Mouse (Mus musculus) heart, embryonic 11.5 days (tissue): ENCODE results near the gene Gm44790. TPM values are rescaled to one million over a fixed set of nuclear protein-coding genes. Genes with fewer than 3 reads are reported as not detected.
"Not testable (repeated sequence)": the region's sequence is repeated elsewhere in the genome, so short reads cannot be mapped to it uniquely, and the experiment has no call there.

ENCODE experiments used
- ATAC-seq: fragments of 200-750 bp; cut with Nextera tagmentation; replicated peaks from 2 replicates; pipeline ENCODE4 v1.8.0; 2017; ENCODE audit warnings: moderate library complexity; ENCODE audit not compliant: insufficient number of reproducible peaks, low FRiP score, low TSS enrichment
- H3K27ac ChIP-seq: fragments of 300-500 bp; sonication (generic); 2 replicates; pipeline ENCODE4 v1.5.1; 2014; ENCODE audit warnings: mild to moderate bottlenecking, low read depth, low read length
- H3K27me3 ChIP-seq: fragments of 300-500 bp; sonication (generic); 2 replicates; pipeline ENCODE4 v1.6.1; 2014; ENCODE audit warnings: mild to moderate bottlenecking, low read length, mixed read lengths; ENCODE audit not compliant: control insufficient read depth, insufficient read depth
- H3K36me3 ChIP-seq: fragments of 300-500 bp; sonication (generic); 2 replicates; pipeline ENCODE4 v1.6.1; 2014; ENCODE audit warnings: mild to moderate bottlenecking, low read length, moderate library complexity, mixed read lengths; ENCODE audit not compliant: control insufficient read depth, insufficient read depth
- H3K4me1 ChIP-seq: fragments of 300-500 bp; sonication (generic); 2 replicates; pipeline ENCODE4 v1.6.1; 2014; ENCODE audit warnings: low read length; ENCODE audit not compliant: control insufficient read depth, insufficient read depth
- H3K4me2 ChIP-seq: fragments of 300-500 bp; sonication (generic); 2 replicates; pipeline ENCODE4 v1.6.1; 2014; ENCODE audit warnings: mild to moderate bottlenecking, moderate library complexity
- H3K4me3 ChIP-seq: fragments of 300-500 bp; sonication (generic); 2 replicates; pipeline ENCODE4 v1.5.1; 2014; ENCODE audit warnings: low read depth, low read length
- H3K9ac ChIP-seq: fragments of 300-500 bp; sonication (generic); 2 replicates; pipeline ENCODE4 v1.6.1; 2014; ENCODE audit warnings: mild to moderate bottlenecking, low read depth, low read length, moderate library complexity
- H3K9me3 ChIP-seq: fragments of 300-500 bp; sonication (generic); replicated peaks from 2 replicates; pipeline ENCODE4 v1.6.1; 2016; ENCODE audit warnings: low read length; ENCODE audit not compliant: control insufficient read depth
- WGBS: fragments of 180-500 bp; shearing (Covaris S2); extraction: QIAGEN DNeasy Blood & Tissue Kit; methylation state at CpG from one replicate; pipeline ENCODE4 v1.1.7; 2014; ENCODE audit not compliant: insufficient replicate concordance; 5-methylcytosine and 5-hydroxymethylcytosine counted together
- polyA plus RNA-seq: library from polyadenylated mRNA; unstranded; fragments of >200 nt; fragmentation: Nextera tagmentation; extraction: Ambion mirVana; gene quantifications from 2 replicates; pipeline ENCODE4 v1.2.1, GENCODE M21; 2014

The Gm44790 gene
- not detected in 2 replicates for polyA plus RNA-seq

GRCm38 (mm10) chr6:86426358-86426757 lies at the start of gene Gm44790:
Gm44790 (plus strand) TSS chr6:86426658.
- no peaks in the 10 kb centered on the region for H3K27me3 ChIP-seq
- no peak for ATAC-seq
- no peak within 1 kb of the TSS for H3K4me2 ChIP-seq
- H3K4me3 ChIP-seq: no peak within 1 kb of the TSS
- 95% methylated on average over 1 of the region's 1 CpGs for WGBS
- peaks cover 22% of the 10 kb centered on the region for H3K36me3 ChIP-seq
- H3K9me3 ChIP-seq: no peaks in the 10 kb centered on the region
- no peak within 1 kb of the TSS for H3K9ac ChIP-seq
- H3K4me1 ChIP-seq: no peaks in the 10 kb centered on the region
- no peak within 1 kb of the TSS for H3K27ac ChIP-seq

- no peaks in the 10 kb centered on the region for H3K9me3 ChIP-seq
- no peak overlapping the region for H3K4me2 ChIP-seq
- H3K27ac ChIP-seq: no peak overlapping the region
- H3K9ac ChIP-seq: no peak overlapping the region
- peaks cover 21% of the 10 kb centered on the region for H3K36me3 ChIP-seq
- H3K27me3 ChIP-seq: no peaks in the 10 kb centered on the region
- no peaks in the 10 kb centered on the region for H3K4me1 ChIP-seq
- ATAC-seq: no peak
- 88% methylated on average over 3 of the region's 3 CpGs for WGBS
- no peak overlapping the region for H3K4me3 ChIP-seq
Measured at GRCm38 (mm10) chr6:86378341-86378740, 48.1 kb upstream of the Gm44790 start.

- ATAC-seq, H3K27ac ChIP-seq, H3K9ac ChIP-seq, H3K4me2 ChIP-seq, H3K9me3 ChIP-seq, H3K4me3 ChIP-seq, H3K4me1 ChIP-seq, H3K27me3 ChIP-seq: not testable (repeated sequence)
- H3K36me3 ChIP-seq: peaks cover 21% of the 10 kb centered on the region
- 78% methylated on average over 6 of the region's 8 CpGs for WGBS
Measured at GRCm38 (mm10) chr6:86380112-86380511, 46.3 kb upstream of the Gm44790 start.

GRCm38 (mm10) chr6:86382551-86382950 lies 43.9 kb upstream of the Gm44790 start:
- ATAC-seq: no peak
- H3K27ac ChIP-seq: no peak overlapping the region
- no peaks in the 10 kb centered on the region for H3K9me3 ChIP-seq
- H3K27me3 ChIP-seq: no peaks in the 10 kb centered on the region
- no peak overlapping the region for H3K9ac ChIP-seq
- H3K4me2 ChIP-seq: no peak overlapping the region
- peaks cover 12% of the 10 kb centered on the region for H3K36me3 ChIP-seq
- no peaks in the 10 kb centered on the region for H3K4me1 ChIP-seq
- H3K4me3 ChIP-seq: no peak overlapping the region

GRCm38 (mm10) chr6:86383370-86383769 lies 43.1 kb upstream of the Gm44790 start:
- no peak overlapping the region for H3K27ac ChIP-seq
- no peak for ATAC-seq
- no peak overlapping the region for H3K4me2 ChIP-seq
- no peaks in the 10 kb centered on the region for H3K4me1 ChIP-seq
- no peak overlapping the region for H3K4me3 ChIP-seq
- H3K9ac ChIP-seq: no peak overlapping the region
- H3K36me3 ChIP-seq: peaks cover 7% of the 10 kb centered on the region
- WGBS: 37% methylated on average over 16 of the region's 16 CpGs
- H3K9me3 ChIP-seq: no peaks in the 10 kb centered on the region
- H3K27me3 ChIP-seq: no peaks in the 10 kb centered on the region

- Histone ChIP-seq H3K4me3 (no peak overlapping the region), H3K9ac (no peak overlapping the region), H3K9me3 (no peaks in the 10 kb centered on the region), H3K4me1 (no peaks in the 10 kb centered on the region), H3K27ac (no peak overlapping the region), H3K27me3 (no peaks in the 10 kb centered on the region), H3K4me2 (no peak overlapping the region), H3K36me3 (peaks cover 8% of the 10 kb centered on the region)
- 62% methylated on average over 4 of the region's 4 CpGs for WGBS
- ATAC-seq: no peak
Measured at GRCm38 (mm10) chr6:86384692-86385091, 41.8 kb upstream of the Gm44790 start.

- Histone ChIP-seq H3K27me3 (no peaks in the 10 kb centered on the region), H3K27ac (no peak overlapping the region), H3K9ac (no peak overlapping the region), H3K4me1 (no peaks in the 10 kb centered on the region), H3K9me3 (no peaks in the 10 kb centered on the region), H3K4me3 (no peak overlapping the region), H3K4me2 (no peak overlapping the region), H3K36me3 (peaks cover 13% of the 10 kb centered on the region)
- no peak for ATAC-seq
- WGBS: 70% methylated on average over 5 of the region's 5 CpGs
Measured at GRCm38 (mm10) chr6:86385362-86386104, 40.9 kb upstream of the Gm44790 start.

GRCm38 (mm10) chr6:86387313-86387712 lies 39.1 kb upstream of the Gm44790 start:
- no peak for ATAC-seq
- WGBS: 79% methylated on average over 12 of the region's 12 CpGs
- no peaks in the 10 kb centered on the region for H3K9me3 ChIP-seq
- H3K4me3 ChIP-seq: no peak overlapping the region
- no peak overlapping the region for H3K4me2 ChIP-seq
- no peaks in the 10 kb centered on the region for H3K27me3 ChIP-seq
- H3K27ac ChIP-seq: no peak overlapping the region
- no peak overlapping the region for H3K9ac ChIP-seq
- no peaks in the 10 kb centered on the region for H3K4me1 ChIP-seq
- H3K36me3 ChIP-seq: peaks cover 29% of the 10 kb centered on the region

- ATAC-seq: no peak
- H3K9me3 ChIP-seq: no peaks in the 10 kb centered on the region
- H3K9ac ChIP-seq: no peak overlapping the region
- no peak overlapping the region for H3K27ac ChIP-seq
- peaks cover 29% of the 10 kb centered on the region for H3K36me3 ChIP-seq
- WGBS: 65% methylated on average over 18 of the region's 18 CpGs
- H3K4me2 ChIP-seq: no peak overlapping the region
- H3K4me3 ChIP-seq: no peak overlapping the region
- H3K27me3 ChIP-seq: no peaks in the 10 kb centered on the region
- H3K4me1 ChIP-seq: no peaks in the 10 kb centered on the region
Measured at GRCm38 (mm10) chr6:86388461-86388860, 38.0 kb upstream of the Gm44790 start.
